Mouse (Mus musculus) splenic B cell, adult 2 months (primary cell): ENCODE results near the gene E130114P18Rik.
A peak's percentile ranks its signal among the peaks of the same experiment; 100 is the strongest.

Experiments
- DNase-seq: peaks from one replicate; pipeline ENCODE4 v3.0.0-alpha.2; 2011; ENCODE audit warnings: low read depth, low spot score
- H3K27me3 ChIP-seq: 2 replicates; pipeline ENCODE4 v1.6.1; 2012; ENCODE audit warnings: mild to moderate bottlenecking, low read length, moderate library complexity, mixed read lengths; ENCODE audit not compliant: control insufficient read depth, poor library complexity, insufficient read depth, severe bottlenecking
- H3K36me3 ChIP-seq: 2 replicates; pipeline ENCODE4 v1.6.1; 2012; ENCODE audit warnings: mild to moderate bottlenecking, low read length, moderate library complexity, mixed read lengths; ENCODE audit not compliant: control insufficient read depth, poor library complexity, insufficient read depth, severe bottlenecking

E130114P18Rik gene

GRCm38 (mm10) chr4:97777706-97778176 is at the start of gene E130114P18Rik:
Gene E130114P18Rik (minus strand): TSS chr4:97778078.
- Histone ChIP-seq H3K27me3 (peaks cover 7% of the 10 kb centered on the region; the same call in 1 of the 2 replicates), H3K36me3 (no peaks in the 10 kb centered on the region; the same call in 1 of the 2 replicates)
- peak; percentile 44 for DNase-seq

GRCm38 (mm10) chr4:97827115-97827514 is 49.2 kb upstream of the E130114P18Rik start:
- no peaks in the 10 kb centered on the region for H3K27me3 ChIP-seq
- H3K36me3 ChIP-seq = no peaks in the 10 kb centered on the region
- DNase-seq = no peak

- no peak for DNase-seq
- Histone ChIP-seq H3K36me3 (no peaks in the 10 kb centered on the region), H3K27me3 (no peaks in the 10 kb centered on the region)
Observed at GRCm38 (mm10) chr4:97825841-97826240, 48.0 kb upstream of the E130114P18Rik start.

GRCm38 (mm10) chr4:97825432-97825831 is 47.6 kb upstream of the E130114P18Rik start:
- no peaks in the 10 kb centered on the region for H3K27me3 ChIP-seq
- no peak for DNase-seq

GRCm38 (mm10) chr4:97824451-97824850 is 46.6 kb upstream of the E130114P18Rik start:
- no peak for DNase-seq
- Histone ChIP-seq H3K36me3 (no peaks in the 10 kb centered on the region), H3K27me3 (no peaks in the 10 kb centered on the region)

More at GRCm38 (mm10) chr4:97825432-97825831, 47.6 kb upstream of the E130114P18Rik start:
- no peaks in the 10 kb centered on the region for H3K36me3 ChIP-seq

GRCm38 (mm10) chr4:97823512-97823911 is 45.6 kb upstream of the E130114P18Rik start:
- DNase-seq = no peak
- Histone ChIP-seq H3K36me3 (no peaks in the 10 kb centered on the region), H3K27me3 (no peaks in the 10 kb centered on the region)

GRCm38 (mm10) chr4:97821556-97822251 is 43.8 kb upstream of the E130114P18Rik start:
- DNase-seq = no peak
- no peaks in the 10 kb centered on the region for H3K36me3 ChIP-seq
- no peaks in the 10 kb centered on the region for H3K27me3 ChIP-seq

- H3K27me3 ChIP-seq = no peaks in the 10 kb centered on the region
- no peak for DNase-seq
- H3K36me3 ChIP-seq = no peaks in the 10 kb centered on the region
Observed at GRCm38 (mm10) chr4:97820474-97821259, 42.8 kb upstream of the E130114P18Rik start.

GRCm38 (mm10) chr4:97819101-97819500 is 41.2 kb upstream of the E130114P18Rik start:
- no peak for DNase-seq
- Histone ChIP-seq H3K27me3 (no peaks in the 10 kb centered on the region), H3K36me3 (no peaks in the 10 kb centered on the region)

GRCm38 (mm10) chr4:97818498-97818897 is 40.6 kb upstream of the E130114P18Rik start:
- H3K36me3 ChIP-seq = no peaks in the 10 kb centered on the region
- no peaks in the 10 kb centered on the region for H3K27me3 ChIP-seq
- no peak for DNase-seq

- H3K36me3 ChIP-seq = no peaks in the 10 kb centered on the region
- no peak for DNase-seq
- H3K27me3 ChIP-seq = no peaks in the 10 kb centered on the region
Observed at GRCm38 (mm10) chr4:97817741-97818140, 39.9 kb upstream of the E130114P18Rik start.

GRCm38 (mm10) chr4:97816753-97817152 is 38.9 kb upstream of the E130114P18Rik start:
- Histone ChIP-seq H3K27me3 (no peaks in the 10 kb centered on the region), H3K36me3 (no peaks in the 10 kb centered on the region)
- DNase-seq = no peak

- DNase-seq = no peak
- H3K36me3 ChIP-seq = no peaks in the 10 kb centered on the region
- no peaks in the 10 kb centered on the region for H3K27me3 ChIP-seq
Observed at GRCm38 (mm10) chr4:97816001-97816400, 38.1 kb upstream of the E130114P18Rik start.

GRCm38 (mm10) chr4:97814515-97814914 is 36.6 kb upstream of the E130114P18Rik start:
- H3K27me3 ChIP-seq = no peaks in the 10 kb centered on the region
- H3K36me3 ChIP-seq = no peaks in the 10 kb centered on the region
- DNase-seq = no peak

GRCm38 (mm10) chr4:97813996-97814395 is 36.1 kb upstream of the E130114P18Rik start:
- Histone ChIP-seq H3K27me3 (no peaks in the 10 kb centered on the region), H3K36me3 (no peaks in the 10 kb centered on the region)
- no peak for DNase-seq
